Mouse (Mus musculus): ENCODE results near the gene Rufy2. TPM values are rescaled to one million over a fixed set of nuclear protein-coding genes. Genes with fewer than 3 reads are reported as not detected.

The Rufy2 gene
- total RNA-seq, 2 experiments from 2014 or later = 87.8 to 96.1 TPM

GRCm38 (mm10) chr10:63013476-63013875, 33.5 kb downstream of the Rufy2 start:
- intact Hi-C loops (cut with DNase I) = no loop called here
- DNase-seq = no peak

GRCm38 (mm10) chr10:63014168-63014567, 34.1 kb downstream of the Rufy2 start:
- DNase-seq = no peak
- intact Hi-C loops (cut with DNase I) = no loop called here

GRCm38 (mm10) chr10:63019304-63019703, 39.3 kb downstream of the Rufy2 start:
- intact Hi-C loops (cut with DNase I) = no loop called here
- no peak for DNase-seq

- no peak for DNase-seq
- intact Hi-C loops (cut with DNase I) = loop anchor here (5.0 to 10.0 kb wide), 2 partner anchors 46 to 93 kb away; no protein-coding TSS in a partner anchor
Observed at GRCm38 (mm10) chr10:63021702-63022101, 41.7 kb downstream of the Rufy2 start.

DNA sequence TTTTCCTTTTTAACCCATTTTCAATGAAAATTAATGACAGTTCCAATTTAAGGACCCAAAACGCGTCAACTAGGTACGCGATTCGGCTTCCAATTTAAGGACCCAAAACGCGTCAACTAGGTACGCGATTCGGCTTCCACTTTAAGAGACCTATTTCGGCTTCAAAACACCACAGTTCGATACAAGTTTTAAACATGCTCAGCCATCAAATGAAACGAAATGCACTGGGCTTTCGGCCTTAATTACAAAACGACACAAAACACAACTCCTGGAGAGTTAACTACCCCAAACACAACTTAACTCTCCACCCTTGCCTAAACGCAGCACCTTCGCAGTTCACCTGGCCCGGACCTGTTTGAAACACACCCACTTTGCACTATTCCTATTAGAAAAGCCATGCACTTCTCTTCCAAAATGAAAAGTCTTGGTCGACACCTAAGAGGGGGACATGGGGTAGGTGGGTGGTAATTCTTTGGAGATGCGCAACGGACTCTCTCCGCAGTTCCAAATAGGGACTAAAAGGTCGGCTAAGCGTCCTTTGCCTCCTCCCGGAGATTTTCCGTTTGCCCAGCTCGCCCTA, 42.6 kb downstream of the Rufy2 start:
- intact Hi-C loops (cut with DNase I) = loop anchor here (5.0 to 10.0 kb wide), 2 partner anchors 45 to 92 kb away; no protein-coding TSS in a partner anchor
- DNase-seq = no peak

- intact Hi-C loops (cut with DNase I) = loop anchor here (5.0 to 10.0 kb wide), 2 partner anchors 44 to 92 kb away; no protein-coding TSS in a partner anchor
Observed at GRCm38 (mm10) chr10:63023121-63023748, 43.2 kb downstream of the Rufy2 start.

DNA sequence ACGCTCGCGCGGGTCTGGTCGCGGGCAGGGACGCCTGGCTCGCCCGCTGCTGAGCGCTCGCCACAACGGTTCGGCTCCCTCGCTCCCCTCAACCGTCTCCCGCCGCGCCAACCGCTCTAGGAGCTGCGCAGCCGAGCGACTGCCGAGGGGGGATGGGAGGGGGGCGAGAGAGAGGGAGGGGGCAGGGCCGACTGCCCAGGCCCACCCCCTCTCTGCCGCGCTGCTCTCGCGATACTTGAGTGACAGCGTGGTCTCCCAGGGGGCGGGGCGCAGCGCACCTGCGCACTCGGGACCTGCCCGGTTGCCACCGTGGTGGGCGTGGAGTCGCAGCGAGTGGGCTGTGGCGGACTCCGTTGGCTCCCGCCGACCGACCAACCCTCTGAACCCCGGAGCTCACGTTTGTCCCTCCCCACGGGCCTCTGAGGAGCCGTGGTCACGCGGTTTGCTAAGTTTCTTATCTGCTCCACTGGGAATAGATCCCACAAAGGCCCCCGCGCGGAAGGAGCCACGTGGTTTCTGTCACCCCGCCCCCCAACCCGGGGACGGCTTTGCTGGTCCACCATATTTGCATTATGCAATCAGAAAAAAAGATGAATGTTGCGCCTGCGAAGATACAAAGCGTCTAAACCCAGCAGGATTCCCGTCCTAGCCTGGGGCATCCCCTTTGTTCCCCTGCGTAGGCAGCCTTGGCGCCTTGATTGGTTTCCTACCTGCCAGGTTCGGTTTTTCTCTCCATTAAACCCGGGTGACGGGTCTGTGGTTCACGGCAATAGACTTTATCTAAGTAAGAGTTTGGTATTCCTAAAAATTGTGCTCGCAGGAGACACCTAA, 43.9 kb downstream of the Rufy2 start, which contains the start of the genes Hnrnph3 and Pbld2:
Hnrnph3 (minus strand) TSS at position 469 of the 831 bp plus-strand sequence.
Pbld2 (plus strand) TSS at position 567 of the 831 bp plus-strand sequence.
- DNase-seq = peak; percentile 100
- intact Hi-C loops (cut with DNase I) = loop anchor here (5.0 to 10.0 kb wide), 2 partner anchors 43 to 91 kb away; no protein-coding TSS in a partner anchor

More at GRCm38 (mm10) chr10:63023121-63023748, 43.2 kb downstream of the Rufy2 start:
- peak; percentile 84 for DNase-seq

GRCm38 (mm10) chr10:63024580-63024910, 44.5 kb downstream of the Rufy2 start:
- DNase-seq = peak; percentile 80
- intact Hi-C loops (cut with DNase I) = loop anchor here (5.0 to 10.0 kb wide), 2 partner anchors 43 to 90 kb away; no protein-coding TSS in a partner anchor

DNA sequence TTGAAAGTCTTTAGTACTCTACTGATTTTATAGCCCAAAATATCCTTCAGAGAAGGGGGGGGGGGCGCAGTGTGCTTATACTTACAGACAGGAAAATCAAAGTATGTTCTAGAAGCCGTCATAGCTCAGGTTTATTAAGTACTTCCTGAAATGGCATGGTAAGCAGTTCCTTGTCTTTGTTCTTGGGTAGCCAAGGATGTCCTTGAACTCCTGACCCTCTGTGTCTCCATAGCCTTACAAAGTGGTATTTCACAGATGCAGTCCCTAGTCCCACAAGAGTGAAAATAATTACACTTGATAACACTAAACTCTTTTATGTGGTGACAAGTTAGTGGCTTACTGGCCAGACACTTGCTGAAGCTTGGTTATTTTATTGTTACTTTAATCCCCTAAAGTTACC, 45.0 kb downstream of the Rufy2 start:
- intact Hi-C loops (cut with DNase I) = loop anchor here (10.0 kb wide), 1 partner anchor 90 kb away; no protein-coding TSS in a partner anchor
- no peak for DNase-seq

- no peak for DNase-seq
- intact Hi-C loops (cut with DNase I) = loop anchor here (10.0 kb wide), 1 partner anchor 89 kb away; no protein-coding TSS in a partner anchor
Observed at GRCm38 (mm10) chr10:63025491-63026011, 45.5 kb downstream of the Rufy2 start.

- intact Hi-C loops (cut with DNase I) = loop anchor here (10.0 kb wide), 1 partner anchor 89 kb away; no protein-coding TSS in a partner anchor
- no peak for DNase-seq
Observed at GRCm38 (mm10) chr10:63026156-63026794, 46.3 kb downstream of the Rufy2 start.

DNA sequence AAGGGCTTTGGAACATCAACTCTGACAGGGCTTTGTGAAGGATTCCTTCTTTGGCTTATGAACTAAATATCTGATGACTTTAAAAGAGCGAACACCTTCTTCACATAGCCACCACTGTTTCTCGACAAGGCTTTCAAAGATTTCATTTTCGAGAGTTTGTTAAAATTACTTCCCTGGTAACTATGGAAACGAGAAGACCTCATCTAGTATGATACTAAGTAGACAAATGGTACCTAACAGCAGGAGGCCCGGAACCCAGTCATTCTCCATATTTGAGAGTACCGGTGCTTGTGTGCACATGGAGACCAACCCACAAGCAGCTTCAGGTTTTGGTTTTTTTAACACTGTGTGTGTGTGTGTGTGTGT, 46.8 kb downstream of the Rufy2 start:
- intact Hi-C loops (cut with DNase I) = loop anchor here (10.0 kb wide), 1 partner anchor 88 kb away; no protein-coding TSS in a partner anchor

DNA sequence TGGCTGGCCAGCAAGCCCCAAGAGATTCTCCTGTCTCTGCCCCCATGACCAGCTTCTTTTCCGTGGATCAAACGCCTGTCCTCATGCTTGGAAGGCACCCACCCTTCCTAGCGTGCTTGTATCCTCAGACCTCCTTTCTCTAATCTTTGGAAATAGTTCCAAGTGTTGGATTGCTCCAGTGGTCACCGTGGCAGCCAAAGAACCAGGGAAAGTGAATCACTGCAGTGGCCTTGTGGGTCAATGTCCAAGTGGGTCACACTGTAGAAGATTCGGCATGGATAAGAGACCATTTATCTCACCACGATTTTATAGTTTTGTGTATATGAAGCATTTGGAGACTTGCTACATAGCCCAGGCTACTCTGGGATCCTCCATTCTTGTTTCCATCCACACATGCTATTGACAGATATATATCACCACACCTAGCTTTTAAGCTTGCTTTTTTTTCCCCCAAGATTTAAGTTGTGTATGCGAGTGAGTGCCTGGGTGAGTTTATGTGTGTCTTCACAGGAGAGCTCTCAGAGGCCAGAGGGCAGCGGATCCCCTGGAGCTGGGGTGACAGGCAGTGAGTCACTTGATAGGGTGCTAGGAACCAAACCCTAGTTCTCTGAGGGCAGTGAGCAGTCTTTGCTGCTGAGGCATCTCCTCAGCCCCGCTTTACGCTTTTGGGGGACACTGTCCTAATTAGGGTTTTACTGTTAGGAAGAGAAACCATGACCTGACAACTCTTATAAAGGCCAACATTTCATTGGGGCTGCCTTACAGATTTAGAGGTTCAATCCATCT, 47.5 kb downstream of the Rufy2 start:
- intact Hi-C loops (cut with DNase I) = loop anchor here (10.0 kb wide), 1 partner anchor 87 kb away; no protein-coding TSS in a partner anchor
- no peak for DNase-seq

More for the DNA sequence above, 46.8 kb downstream of the Rufy2 start:
- DNase-seq = no peak

- DNase-seq = no peak
- intact Hi-C loops (cut with DNase I) = loop anchor here (10.0 kb wide), 1 partner anchor 86 kb away; no protein-coding TSS in a partner anchor
Observed at GRCm38 (mm10) chr10:63028396-63028795, 48.4 kb downstream of the Rufy2 start.

- intact Hi-C loops (cut with DNase I) = no loop called here
- no peak for DNase-seq
Observed at GRCm38 (mm10) chr10:63032267-63032666, 52.2 kb downstream of the Rufy2 start.

DNA sequence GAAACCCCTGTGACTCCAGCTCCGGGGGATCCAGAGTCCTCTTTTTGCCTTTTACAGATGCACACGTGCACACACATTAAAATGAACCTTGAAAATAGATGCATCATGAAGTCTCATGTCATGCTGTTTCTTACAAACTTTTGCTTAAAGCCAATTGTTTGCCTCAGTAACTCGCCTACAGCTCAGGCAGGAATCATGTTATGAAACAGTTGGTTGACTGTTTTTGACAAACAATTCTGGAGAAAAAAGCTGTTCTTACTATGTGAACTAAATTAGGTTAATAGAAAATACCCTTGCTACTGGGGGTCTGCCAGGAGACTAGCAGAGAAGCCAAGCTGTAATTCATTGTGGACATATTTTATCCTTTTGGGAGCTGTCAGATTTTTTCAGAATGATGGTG, 52.9 kb downstream of the Rufy2 start:
- intact Hi-C loops (cut with DNase I) = no loop called here
- DNase-seq = no peak

DNA sequence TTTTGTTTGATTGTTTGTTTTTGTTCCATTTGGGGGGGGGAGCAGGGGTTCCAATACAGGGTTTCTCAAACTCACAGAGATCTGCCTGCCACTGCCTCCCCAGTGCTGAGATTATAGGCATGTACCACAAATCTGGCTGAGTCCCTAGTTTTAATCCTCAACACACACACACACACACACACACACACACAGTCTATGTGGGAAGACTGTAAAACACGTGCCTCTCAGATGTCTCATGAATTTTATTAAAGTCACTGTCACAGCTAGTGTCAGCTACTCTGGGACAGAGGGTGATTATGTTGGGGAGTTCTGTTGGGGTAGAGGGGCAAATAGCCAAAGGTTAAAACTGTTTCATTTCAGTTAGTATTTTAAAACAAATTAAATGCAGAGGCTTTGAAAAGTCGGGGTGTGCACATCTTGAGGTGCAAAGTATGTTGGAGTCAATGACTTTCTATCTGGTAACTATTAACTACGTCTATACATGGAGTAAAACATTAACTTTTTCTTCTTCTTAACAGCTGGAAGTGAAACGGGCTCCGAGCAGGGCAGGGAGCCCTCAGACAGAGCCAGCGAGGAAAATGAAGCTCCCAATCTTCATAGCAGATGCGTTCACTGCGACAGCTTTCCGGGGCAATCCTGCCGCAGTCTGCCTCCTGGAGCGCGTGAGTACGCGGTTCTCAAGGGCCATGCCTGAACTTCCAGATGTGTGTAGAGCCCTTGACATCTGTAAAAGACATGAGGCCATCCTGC, 58.7 kb downstream of the Rufy2 start:
- DNase-seq = no peak
- intact Hi-C loops (cut with DNase I) = no loop called here

DNA sequence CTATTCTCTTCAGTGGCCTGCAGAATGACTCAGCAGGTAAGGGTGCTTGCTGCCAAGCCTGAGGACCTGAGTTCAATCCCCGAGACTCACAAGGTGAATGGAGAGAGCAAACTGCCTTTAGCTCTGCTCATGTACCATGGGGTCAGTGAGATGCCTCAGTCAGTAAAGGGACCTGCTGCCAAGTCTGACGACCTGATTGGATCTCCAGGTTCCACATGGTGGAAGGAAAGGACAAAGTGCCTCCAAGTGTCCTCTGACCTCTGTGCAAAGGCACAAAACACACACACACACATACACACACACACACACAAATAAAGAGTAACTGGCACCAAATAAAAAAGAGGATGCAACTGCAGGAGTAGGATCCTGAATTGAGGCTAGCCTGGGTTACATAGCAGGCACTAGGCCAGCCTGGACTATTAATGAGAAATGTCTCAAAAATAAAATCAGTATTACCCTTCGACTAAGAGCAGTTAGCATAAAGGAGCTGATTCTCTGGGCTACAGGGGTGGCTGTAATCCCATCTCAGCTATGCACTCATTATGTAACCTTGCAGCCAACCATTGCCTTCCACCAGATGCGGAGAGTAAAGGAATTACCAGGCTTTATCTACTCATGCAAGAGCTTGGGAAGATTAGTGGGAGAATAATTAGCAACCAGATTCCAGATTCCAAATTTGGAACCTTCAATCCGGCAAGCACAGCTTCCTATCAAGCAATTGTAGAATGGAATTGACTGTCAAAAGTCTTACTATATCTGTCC, 60.0 kb downstream of the Rufy2 start:
- no peak for DNase-seq
- intact Hi-C loops (cut with DNase I) = no loop called here

All from left cerebral cortex, postnatal 4 days (tissue).